Mouse (Mus musculus): ENCODE data around the gene Card10.

GRCm38 (mm10) chr15:78808980-78809379 is 6.1 kb upstream of the Card10 start:
- TF ChIP-seq HCFC1 (IDR thresholded peaks at IDR 0.05; ENCODE audit: borderline replicate concordance, insufficient read depth, low read length) (no peak), ZNF384 (IDR thresholded peaks at IDR 0.05; ENCODE audit: low read depth, low read length) (no peak), MAFK (IDR thresholded peaks at IDR 0.05; ENCODE audit: insufficient read depth, low read depth, low read length) (no peak)
